Mouse (Mus musculus): ENCODE data around the gene Cdca7l. TPM values are rescaled to one million over a fixed set of nuclear protein-coding genes. Genes with fewer than 3 reads are reported as not detected.

The Cdca7l gene
- polyA plus RNA-seq, 1 experiment from 2014 or later: 42.4 TPM

DNA sequence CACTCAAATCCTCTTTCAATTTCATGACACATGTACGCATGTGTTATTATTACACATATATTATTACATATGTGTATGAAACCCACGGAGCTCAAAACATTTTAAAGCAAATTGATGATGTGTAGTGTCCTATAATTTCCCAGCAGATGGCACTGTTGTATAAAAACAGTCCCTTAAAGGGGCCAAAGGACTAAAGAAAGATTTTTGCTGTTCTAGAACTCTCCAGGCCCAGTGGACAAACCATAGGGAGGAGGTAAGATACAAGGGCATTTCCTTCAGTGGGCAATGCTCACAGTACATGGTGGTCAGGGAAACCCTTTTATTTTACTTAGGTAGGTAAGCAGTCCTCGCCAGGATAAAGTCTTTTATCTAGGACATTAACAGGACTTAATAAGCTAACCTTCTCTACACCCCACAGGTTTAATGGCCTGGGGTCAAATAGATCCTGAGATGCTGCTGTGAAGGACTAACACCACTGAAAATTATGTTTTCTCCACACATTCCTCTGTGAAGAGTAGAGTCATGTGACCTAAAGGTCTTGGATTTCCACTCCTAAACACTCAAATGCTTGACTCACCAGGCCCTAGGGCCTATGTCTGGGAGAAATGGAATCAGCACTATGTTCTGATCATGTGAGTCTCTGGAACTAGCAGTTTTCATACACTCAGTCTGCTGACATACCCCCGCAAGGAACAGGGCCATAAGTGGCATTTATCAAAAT lies 16.2 kb downstream of the Cdca7l start:
- H3K9me3 ChIP-seq: no peaks in the 10 kb centered on the region

DNA sequence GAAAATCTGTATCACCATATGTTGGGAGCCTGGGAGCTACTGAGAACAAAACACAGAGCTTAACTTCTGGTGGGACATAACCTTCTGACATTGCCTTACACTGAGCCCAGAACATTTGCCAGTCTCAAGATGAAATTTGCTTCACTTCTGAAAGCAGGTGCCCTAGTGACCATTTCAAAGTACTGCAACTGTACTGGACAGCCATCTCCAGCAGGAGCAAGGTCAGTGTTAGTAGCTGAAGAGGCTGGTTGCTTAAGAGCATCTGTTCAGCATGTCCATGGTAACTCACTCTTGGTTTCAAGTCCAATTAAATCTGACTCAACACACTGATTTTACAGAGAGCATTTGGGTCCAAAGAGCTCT lies 16.8 kb downstream of the Cdca7l start:
- Histone ChIP-seq H3K4me1 (replicated peaks) (no peaks in the 10 kb centered on the region), H3K4me2 (replicated peaks) (no peak overlapping the region), H3K27me3 (replicated peaks) (no peaks in the 10 kb centered on the region), H3K9me3 (no peaks in the 10 kb centered on the region), H3K9ac (no peak overlapping the region), H3K4me3 (replicated peaks) (no peak overlapping the region), H3K36me3 (no peaks in the 10 kb centered on the region), H3K27ac (no peak overlapping the region)
- no peak for ATAC-seq

More for the DNA sequence above, 16.2 kb downstream of the Cdca7l start:
- no peak overlapping the region for H3K27ac ChIP-seq
- ATAC-seq: 0 out of 2 replicates have a peak, but pooled peaks have one; percentile 36
- no peaks in the 10 kb centered on the region for H3K27me3 ChIP-seq (replicated peaks)
- no peak overlapping the region for H3K9ac ChIP-seq
- no peak overlapping the region for H3K4me3 ChIP-seq (replicated peaks)
- H3K4me1 ChIP-seq (replicated peaks): no peaks in the 10 kb centered on the region
- WGBS: 51% methylated on average over 4 of the region's 4 CpGs
- no peaks in the 10 kb centered on the region for H3K36me3 ChIP-seq
- no peak overlapping the region for H3K4me2 ChIP-seq (replicated peaks)

DNA sequence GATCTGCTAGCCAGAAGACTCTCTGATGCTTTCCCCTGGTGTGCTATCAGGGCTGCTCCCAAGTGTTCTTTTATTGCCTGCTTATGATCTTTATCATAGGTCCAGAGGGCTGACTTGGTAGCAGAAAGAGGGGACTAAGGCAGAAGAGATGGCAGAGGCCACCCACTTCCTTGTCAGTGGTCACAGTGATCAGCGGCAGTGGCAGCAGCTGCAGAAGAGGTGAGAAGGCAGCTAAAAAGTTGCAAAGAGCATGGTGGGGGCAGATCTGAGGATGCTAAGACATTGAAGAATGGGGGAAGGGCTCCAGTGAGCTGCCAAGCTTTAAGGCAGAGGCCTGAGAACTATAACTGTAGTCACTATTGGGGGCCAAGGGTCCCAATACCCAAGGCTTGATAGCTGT lies 17.3 kb downstream of the Cdca7l start:
- ATAC-seq: no peak
- Histone ChIP-seq H3K4me1 (replicated peaks) (no peaks in the 10 kb centered on the region), H3K4me3 (replicated peaks) (no peak overlapping the region), H3K27ac (no peak overlapping the region), H3K9me3 (no peaks in the 10 kb centered on the region), H3K4me2 (replicated peaks) (no peak overlapping the region), H3K9ac (no peak overlapping the region), H3K27me3 (replicated peaks) (no peaks in the 10 kb centered on the region), H3K36me3 (no peaks in the 10 kb centered on the region)
- 59% methylated on average over 1 of the region's 1 CpGs for WGBS

DNA sequence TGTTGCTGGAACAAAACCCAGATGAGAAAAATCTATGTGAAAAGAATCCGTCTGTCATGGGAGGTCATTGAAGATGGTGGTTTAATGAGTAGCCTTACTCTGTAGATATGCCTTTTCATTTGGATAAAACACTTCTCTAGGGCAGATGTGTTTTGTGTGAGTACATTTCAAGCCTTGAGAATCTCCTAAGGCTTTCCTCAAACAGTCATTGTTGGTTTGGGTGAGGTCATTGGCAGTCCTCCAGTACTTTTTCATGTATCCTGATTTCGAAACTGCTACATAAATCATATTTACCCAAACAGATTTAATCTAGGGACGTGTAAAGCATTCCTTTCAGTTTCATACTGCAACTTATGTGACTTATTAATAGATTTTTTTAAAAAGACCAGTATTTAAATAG lies 24.3 kb downstream of the Cdca7l start:
- Histone ChIP-seq H3K9me3 (no peaks in the 10 kb centered on the region), H3K4me3 (replicated peaks) (no peak overlapping the region), H3K9ac (no peak overlapping the region), H3K27me3 (replicated peaks) (no peaks in the 10 kb centered on the region), H3K4me1 (replicated peaks) (no peaks in the 10 kb centered on the region), H3K27ac (no peak overlapping the region), H3K36me3 (no peaks in the 10 kb centered on the region), H3K4me2 (replicated peaks) (no peak overlapping the region)
- no peak for ATAC-seq
- 60% methylated on average over 3 of the region's 3 CpGs for WGBS

DNA sequence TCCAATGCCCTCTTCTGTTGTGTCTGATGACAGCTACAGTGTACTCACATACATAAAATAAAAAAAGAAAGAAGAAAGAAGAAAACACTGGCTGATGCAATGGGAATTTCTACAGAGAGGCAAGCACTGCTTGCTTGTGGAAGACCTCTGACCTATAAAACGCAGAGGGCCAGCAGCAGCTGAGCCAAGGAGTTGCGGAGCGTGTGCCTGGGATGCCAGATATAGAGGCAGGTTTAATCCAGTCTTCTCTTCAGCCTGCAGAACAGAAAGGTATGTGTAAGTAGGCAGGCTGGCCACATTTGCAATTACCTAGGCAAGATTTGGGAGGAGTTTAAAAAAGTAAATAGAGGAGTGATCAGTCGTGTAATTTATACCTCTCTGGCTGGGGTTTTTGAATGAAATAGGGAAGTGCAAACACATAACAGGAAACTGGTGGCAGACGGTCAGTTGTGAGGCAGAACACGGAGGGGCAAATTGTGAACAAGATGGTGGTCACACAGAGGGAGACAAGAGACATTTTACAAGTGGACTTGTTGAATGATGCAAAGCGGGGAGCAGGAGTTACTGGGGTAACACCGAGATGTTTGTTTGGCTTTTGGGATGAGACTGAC lies 27.4 kb downstream of the Cdca7l start:
- Histone ChIP-seq H3K4me2 (replicated peaks) (no peak overlapping the region), H3K4me1 (replicated peaks) (no peaks in the 10 kb centered on the region), H3K4me3 (replicated peaks) (no peak overlapping the region), H3K27me3 (replicated peaks) (no peaks in the 10 kb centered on the region), H3K36me3 (no peaks in the 10 kb centered on the region), H3K9ac (no peak overlapping the region), H3K9me3 (no peaks in the 10 kb centered on the region), H3K27ac (no peak overlapping the region)
- ATAC-seq: peak; percentile 28; the same call in 1 of the 2 replicates
- 51% methylated on average over 8 of the region's 8 CpGs for WGBS

DNA sequence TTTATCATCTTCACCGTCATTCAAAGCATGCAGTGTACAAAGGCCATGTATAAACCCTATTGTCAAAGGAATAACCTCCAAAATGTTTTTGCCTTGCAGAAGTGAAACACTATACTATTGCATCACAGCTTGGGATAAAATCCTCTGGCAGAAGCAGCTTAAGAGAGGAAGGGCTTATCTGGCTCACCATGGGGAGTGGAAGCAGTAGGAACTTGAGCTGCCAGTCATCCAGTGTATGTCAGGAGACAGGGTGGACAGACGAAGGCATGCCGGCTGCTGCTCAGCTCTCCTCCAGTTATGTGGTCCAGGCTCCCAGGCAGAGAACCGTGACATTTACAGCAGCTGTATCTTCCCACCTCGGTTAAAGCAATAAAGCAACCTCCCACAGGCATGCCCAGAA lies 28.1 kb downstream of the Cdca7l start:
- WGBS: 36% methylated on average over 5 of the region's 5 CpGs
- H3K27me3 ChIP-seq (replicated peaks): no peaks in the 10 kb centered on the region
- no peak overlapping the region for H3K4me2 ChIP-seq (replicated peaks)
- H3K36me3 ChIP-seq: no peaks in the 10 kb centered on the region
- no peak for ATAC-seq
- H3K4me3 ChIP-seq (replicated peaks): no peak overlapping the region
- H3K4me1 ChIP-seq (replicated peaks): no peaks in the 10 kb centered on the region
- no peak overlapping the region for H3K27ac ChIP-seq
- H3K9me3 ChIP-seq: no peaks in the 10 kb centered on the region
- no peak overlapping the region for H3K9ac ChIP-seq

DNA sequence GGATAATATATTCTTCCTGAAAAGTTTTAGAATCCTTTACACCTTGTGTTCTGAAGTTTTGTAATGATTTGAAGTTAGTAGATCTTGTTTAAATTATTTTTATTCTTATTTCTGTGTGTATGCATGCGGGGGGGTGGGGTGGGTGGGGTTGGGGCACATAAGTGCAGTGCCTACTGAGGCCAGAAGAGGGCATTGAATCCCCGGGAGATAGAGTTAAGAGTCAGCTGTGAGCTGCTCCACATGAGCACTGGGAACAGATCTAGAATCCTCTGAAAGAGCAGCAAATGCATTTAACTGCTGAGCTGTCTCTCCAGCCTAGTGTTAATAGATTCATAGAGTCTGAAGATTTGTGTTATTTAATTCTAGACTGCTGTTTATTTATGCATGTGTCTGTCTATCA lies 30.6 kb downstream of the Cdca7l start:
- Histone ChIP-seq H3K4me2 (replicated peaks) (no peak overlapping the region), H3K4me1 (replicated peaks) (no peaks in the 10 kb centered on the region), H3K4me3 (replicated peaks) (no peak overlapping the region), H3K9ac (no peak overlapping the region), H3K9me3 (no peaks in the 10 kb centered on the region), H3K27ac (no peak overlapping the region), H3K36me3 (no peaks in the 10 kb centered on the region), H3K27me3 (replicated peaks) (no peaks in the 10 kb centered on the region)
- WGBS: 80% methylated on average over 2 of the region's 2 CpGs
- no peak for ATAC-seq

DNA sequence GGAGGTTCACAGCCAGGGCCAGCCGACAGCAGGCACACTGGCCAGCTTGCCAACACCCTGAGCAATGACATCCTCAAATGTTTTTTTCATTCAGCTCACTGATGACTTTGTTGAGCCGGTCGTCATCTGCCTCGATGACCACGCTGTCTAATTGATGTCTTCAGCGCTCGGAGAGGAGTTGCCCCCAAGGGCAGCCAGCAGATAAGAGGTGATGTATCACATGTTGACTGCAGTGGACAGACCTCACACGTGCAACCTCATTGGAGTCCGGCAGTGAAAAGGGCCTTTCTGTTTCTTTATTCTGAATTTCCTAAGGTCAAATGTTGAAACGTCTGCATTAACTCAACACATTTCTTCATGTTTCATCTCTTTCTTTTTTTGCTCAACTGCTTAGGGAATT lies 31.3 kb downstream of the Cdca7l start:
- no peak overlapping the region for H3K9ac ChIP-seq
- no peak overlapping the region for H3K27ac ChIP-seq
- no peaks in the 10 kb centered on the region for H3K36me3 ChIP-seq
- no peaks in the 10 kb centered on the region for H3K9me3 ChIP-seq
- no peak overlapping the region for H3K4me2 ChIP-seq (replicated peaks)
- no peak for ATAC-seq
- WGBS: 29% methylated on average over 10 of the region's 10 CpGs
- no peaks in the 10 kb centered on the region for H3K27me3 ChIP-seq (replicated peaks)
- no peak overlapping the region for H3K4me3 ChIP-seq (replicated peaks)
- H3K4me1 ChIP-seq (replicated peaks): no peaks in the 10 kb centered on the region

DNA sequence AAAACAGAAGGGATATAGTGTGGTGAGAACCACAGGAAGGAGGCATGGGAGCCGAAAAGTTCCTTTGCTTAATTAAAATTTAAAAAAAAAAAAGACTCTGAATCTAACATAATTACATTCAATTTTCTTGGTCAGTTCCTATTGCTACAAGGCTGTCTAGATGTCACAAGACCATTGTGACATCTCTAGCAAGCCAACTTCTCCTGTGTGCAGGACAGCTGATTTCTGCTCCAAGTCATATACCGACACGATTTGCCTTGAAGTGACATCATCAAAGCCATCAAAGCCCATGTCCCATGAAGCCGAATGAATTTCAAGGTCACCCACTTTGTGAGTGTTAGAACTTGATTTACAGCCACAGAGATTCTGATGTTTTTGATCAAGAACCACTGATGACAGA lies 33.3 kb downstream of the Cdca7l start:
- no peaks in the 10 kb centered on the region for H3K9me3 ChIP-seq
- H3K27me3 ChIP-seq (replicated peaks): no peaks in the 10 kb centered on the region
- no peak overlapping the region for H3K27ac ChIP-seq
- WGBS: 91% methylated on average over 4 of the region's 4 CpGs
- no peak overlapping the region for H3K9ac ChIP-seq
- H3K4me1 ChIP-seq (replicated peaks): no peaks in the 10 kb centered on the region
- no peaks in the 10 kb centered on the region for H3K36me3 ChIP-seq
- no peak for ATAC-seq
- H3K4me3 ChIP-seq (replicated peaks): no peak overlapping the region
- H3K4me2 ChIP-seq (replicated peaks): no peak overlapping the region

DNA sequence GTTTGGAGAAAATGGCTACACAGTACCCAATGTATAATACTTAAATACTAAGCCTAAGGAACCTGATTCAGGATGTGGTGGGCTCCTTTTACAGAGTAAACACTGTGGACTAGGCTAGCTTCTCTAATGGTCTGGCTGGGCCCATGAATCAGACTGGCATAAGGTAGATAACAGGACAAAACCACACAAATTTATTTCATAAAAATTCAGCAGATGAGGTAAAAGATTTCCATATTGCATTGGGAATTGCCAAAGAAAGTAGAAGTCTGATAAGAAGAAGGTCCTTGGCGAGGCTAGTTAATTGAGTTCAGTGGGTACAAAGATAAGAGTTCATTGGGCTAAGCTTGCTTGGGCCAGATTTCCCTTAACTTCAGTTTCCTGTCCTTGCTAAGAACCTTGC lies 36.6 kb downstream of the Cdca7l start:
- Histone ChIP-seq H3K27me3 (replicated peaks) (no peaks in the 10 kb centered on the region), H3K36me3 (no peaks in the 10 kb centered on the region), H3K9me3 (no peaks in the 10 kb centered on the region), H3K4me1 (replicated peaks) (peaks cover 3% of the 10 kb centered on the region; the same call in 1 of the 2 replicates), H3K9ac (no peak overlapping the region), H3K4me2 (replicated peaks) (no peak overlapping the region), H3K27ac (no peak overlapping the region), H3K4me3 (replicated peaks) (no peak overlapping the region)
- ATAC-seq: no peak
- WGBS: 68% methylated on average over 1 of the region's 1 CpGs

DNA sequence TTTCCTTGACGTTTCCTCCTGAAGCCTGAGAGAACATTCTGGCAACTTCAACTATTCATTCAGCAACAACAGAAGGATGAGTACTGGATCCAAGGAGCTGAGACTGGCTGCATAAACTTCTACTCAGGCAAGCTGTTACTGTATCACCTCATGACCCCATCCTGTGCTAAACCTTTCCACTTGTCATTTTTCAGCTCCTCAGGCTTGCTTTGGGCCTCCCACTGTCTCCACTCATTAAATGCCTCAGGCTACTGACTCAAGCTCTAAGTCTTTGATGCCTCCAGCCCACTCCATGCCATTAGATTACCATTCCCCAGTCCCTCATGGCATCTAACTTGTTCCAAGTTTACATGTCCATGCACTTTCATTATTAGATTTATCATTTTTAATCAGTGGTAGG lies 38.6 kb downstream of the Cdca7l start:
- no peak overlapping the region for H3K9ac ChIP-seq
- H3K36me3 ChIP-seq: no peaks in the 10 kb centered on the region
- WGBS: 91% methylated on average over 1 of the region's 1 CpGs
- ATAC-seq: no peak
- H3K27me3 ChIP-seq (replicated peaks): no peaks in the 10 kb centered on the region
- H3K4me2 ChIP-seq (replicated peaks): no peak overlapping the region
- H3K9me3 ChIP-seq: no peaks in the 10 kb centered on the region
- no peak overlapping the region for H3K4me3 ChIP-seq (replicated peaks)
- no peak overlapping the region for H3K27ac ChIP-seq
- H3K4me1 ChIP-seq (replicated peaks): peaks cover 3% of the 10 kb centered on the region; the same call in 1 of the 2 replicates

DNA sequence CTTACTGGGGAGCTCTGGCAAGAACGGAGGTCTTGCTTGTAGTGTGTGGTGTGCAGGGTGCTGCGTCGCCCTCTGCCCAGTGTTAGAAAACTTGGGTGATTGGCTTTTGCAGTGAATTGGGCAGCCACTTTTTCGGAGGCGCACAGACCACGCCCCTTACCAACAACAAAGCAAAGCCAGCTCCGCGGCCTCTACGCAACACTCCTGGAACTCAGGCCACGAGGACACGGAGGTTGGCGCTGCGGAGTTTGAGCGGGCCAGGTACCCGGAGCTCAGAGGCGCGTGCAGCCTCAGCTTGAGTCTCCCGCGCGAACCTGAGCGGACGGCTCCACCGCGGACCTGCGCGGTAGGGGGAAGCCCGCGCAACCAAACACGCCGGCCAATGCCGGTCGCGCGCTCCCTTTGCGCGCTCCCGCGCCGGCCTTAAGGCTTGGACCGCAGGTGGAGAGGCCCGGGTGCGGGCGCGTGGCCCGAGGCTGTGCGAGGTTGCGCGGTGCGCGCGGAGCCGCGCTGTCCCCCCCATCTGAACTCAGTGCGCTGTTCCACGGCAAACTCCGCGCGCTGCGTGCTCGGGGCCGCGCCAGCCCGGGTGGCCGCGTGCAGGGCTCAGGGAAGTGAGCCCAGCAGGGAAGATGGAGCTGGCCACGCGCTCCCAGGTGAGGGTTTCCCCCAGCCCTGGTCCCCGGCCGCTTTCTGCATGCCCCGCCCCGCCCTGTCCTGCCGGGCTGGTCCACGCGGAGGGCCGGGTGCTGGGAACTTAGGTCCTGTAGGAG lies 39.4 kb downstream of the Cdca7l start:
- ATAC-seq: peak; percentile 95
- under 1% methylated on average over 75 of the region's 75 CpGs for WGBS

More for the DNA sequence above, 39.4 kb downstream of the Cdca7l start:
- no peaks in the 10 kb centered on the region for H3K27me3 ChIP-seq (replicated peaks)
- H3K36me3 ChIP-seq: no peaks in the 10 kb centered on the region
- peaks cover 3% of the 10 kb centered on the region; the same call in 1 of the 2 replicates for H3K4me1 ChIP-seq (replicated peaks)
- H3K9ac ChIP-seq: peak overlapping the region; percentile 82
- peak overlapping the region; percentile 89 for H3K4me3 ChIP-seq (replicated peaks)
- no peaks in the 10 kb centered on the region for H3K9me3 ChIP-seq
- peak overlapping the region; percentile 70 for H3K27ac ChIP-seq
- peak overlapping the region; percentile 89 for H3K4me2 ChIP-seq (replicated peaks)

Measured in intestine, embryonic 15.5 days (tissue).